Mouse (Mus musculus): ENCODE data around the gene Plcb2.

Gene Plcb2

DNA sequence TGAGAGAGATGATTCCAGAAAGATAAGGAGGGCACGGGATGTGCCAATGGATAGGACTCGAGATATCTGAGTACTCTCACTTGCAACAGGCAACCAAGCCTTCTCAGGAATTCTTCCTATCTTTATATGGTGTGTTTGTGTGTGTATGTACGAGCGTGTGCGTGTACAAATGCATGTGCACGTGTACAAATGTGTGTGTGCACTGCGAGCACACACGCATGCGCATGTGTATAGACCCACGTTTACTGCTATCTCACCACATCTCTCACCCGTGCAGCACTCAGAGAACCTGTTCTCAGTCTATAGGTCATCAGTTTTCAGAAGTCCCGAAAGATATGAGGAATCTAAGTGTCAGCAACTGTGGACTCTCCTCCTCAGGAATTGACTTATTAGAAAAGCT, 68.7 kb downstream of the Plcb2 start:
- no peak for DNase-seq (ENCODE audit: low spot score in 2 of 2)

DNA sequence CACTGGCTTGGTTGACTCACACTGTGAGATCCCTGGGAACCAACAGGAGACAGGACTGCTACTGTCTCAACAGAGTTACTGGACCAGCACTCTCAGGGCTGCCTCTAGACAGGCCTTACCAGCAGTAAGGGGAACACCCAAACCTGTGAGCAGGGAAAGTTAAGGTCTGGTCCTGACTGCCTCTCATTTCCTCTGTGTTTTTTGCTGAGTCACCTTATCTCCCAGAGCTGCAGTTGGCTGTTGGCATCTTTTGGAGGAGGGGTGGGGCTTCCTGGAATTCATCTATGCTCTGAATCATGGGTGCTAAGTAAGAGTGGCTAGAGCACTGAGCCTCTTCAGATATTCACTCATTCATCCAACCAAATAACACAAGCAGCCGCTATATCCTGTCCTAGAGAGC, 69.2 kb downstream of the Plcb2 start:
- DNase-seq (ENCODE audit: low spot score in 2 of 2): peak; percentile 49 to 74

DNA sequence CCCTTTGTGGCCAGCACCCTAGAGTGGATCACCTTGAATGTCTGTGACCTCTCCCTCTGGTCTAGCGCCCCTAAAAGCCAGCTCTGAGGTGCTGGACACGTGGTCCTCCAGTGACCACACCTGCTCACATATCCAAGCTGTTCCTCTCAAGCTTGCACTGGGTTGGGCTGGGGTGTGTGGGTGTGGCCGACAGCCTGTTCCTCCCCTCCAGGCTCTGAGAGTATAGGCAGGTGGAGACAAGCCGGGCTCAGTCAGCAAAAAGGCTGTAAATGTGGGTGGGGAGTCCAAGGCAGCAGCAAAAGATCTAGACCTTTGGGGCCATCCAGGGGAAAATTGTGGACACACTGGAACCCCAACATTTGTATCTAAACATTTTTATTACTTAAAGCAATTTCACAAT, 69.8 kb downstream of the Plcb2 start:
- DNase-seq (ENCODE audit: low spot score in 2 of 2): peak; percentile 58 to 64

Measured in spleen, postnatal 36 days (tissue).